Mouse (Mus musculus): ENCODE measurements around the gene Klrb1c. TPM values are rescaled to one million over a fixed set of nuclear protein-coding genes. Genes with fewer than 3 reads are reported as not detected.
A peak's percentile ranks its signal among the peaks of the same experiment; 100 is the strongest.
"Not testable (repeated sequence)": the region's sequence is repeated elsewhere in the genome, so short reads cannot be mapped to it uniquely, and the experiment has no call there.

Klrb1c gene
- polyA plus RNA-seq, 1 experiment from 2014 or later = 1.1 TPM

DNA sequence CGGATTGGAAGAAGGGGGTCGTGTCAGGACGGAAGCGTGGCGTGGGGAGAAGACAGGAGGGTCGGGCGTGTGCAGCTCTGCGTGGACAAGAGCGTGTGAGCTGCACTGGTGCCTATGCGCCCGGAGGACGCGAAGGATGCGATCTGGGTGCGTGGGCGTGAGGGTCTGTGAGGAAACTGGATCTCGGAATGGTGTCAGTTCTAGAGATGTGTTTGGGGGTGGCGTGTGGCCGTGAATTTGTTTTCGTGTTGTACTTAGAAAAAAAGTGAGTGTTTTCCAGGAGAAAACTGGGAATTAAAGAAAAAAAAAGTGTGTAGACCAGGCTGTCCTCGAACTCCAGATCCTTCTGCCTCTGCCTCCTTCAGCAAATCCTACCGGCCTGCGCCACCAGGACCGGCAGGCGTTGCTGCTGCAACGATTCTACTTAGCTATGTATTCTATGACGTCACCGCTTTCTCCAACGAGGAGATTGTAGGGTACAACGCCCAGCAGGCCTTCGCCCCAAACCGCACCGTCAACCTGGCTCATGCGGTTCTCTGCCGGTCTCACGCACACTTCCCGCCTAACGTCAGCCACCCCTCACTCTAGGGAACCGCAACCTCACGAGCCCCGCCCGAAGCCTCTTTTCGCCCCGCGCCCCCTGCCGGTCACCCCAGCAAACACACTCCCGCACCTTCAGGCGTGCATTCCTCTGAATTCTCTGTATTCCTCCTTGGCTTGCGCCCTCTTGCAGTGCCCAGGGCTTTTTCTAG is 10.3 kb upstream of the Klrb1c start:
- ATAC-seq (peak; percentile 73), DNase-seq (peak; percentile 94)
- not testable (repeated sequence) for H3K27me3 ChIP-seq (ENCODE audit: insufficient read depth, low read length); H3K36me3 ChIP-seq (replicated peaks; ENCODE audit: insufficient read depth, low read length); H3K9me3 ChIP-seq (ENCODE audit: low read length)
- peaks cover 15% of the 10 kb centered on the region for H3K4me1 ChIP-seq (ENCODE audit: insufficient read depth)
- under 1% methylated on average over 49 of the region's 49 CpGs for WGBS (ENCODE audit: insufficient replicate concordance)
- peak; percentile 90 for TF ChIP-seq CTCF (IDR thresholded peaks at IDR 0.05; ENCODE audit: low read depth)
- H3K27ac ChIP-seq (ENCODE audit: low read depth) = peak overlapping the region; percentile 92
- peak overlapping the region; percentile 74 for H3K4me2 ChIP-seq (ENCODE audit: low read depth, low read length)
- peak overlapping the region; percentile 74 for H3K9ac ChIP-seq (replicated peaks)
- peak overlapping the region; percentile 67 for H3K4me3 ChIP-seq (ENCODE audit: low read depth, low read length)

DNA sequence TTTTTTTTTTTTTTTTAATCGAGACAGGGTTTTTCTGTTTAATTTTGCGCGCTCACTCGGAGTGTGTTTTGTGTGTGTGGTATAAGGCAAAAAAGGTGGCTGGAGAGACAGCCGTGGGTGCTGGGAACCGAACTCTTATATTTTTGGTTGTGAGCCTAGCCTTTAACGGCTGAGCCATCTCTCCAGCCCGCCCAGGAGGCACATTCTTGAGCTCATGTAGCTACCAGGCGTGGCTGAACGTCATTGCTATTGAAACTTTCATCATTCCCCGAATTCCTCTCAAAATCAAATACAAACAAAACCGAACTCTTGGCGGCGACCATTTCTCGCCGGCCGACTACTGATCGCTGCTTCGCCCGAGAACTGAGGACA is 9.7 kb upstream of the Klrb1c start:
- ATAC-seq = peak; percentile 48
- Histone ChIP-seq H3K4me2 (ENCODE audit: low read depth, low read length) (peak overlapping the region; percentile 74), H3K4me1 (ENCODE audit: insufficient read depth) (peaks cover 17% of the 10 kb centered on the region), H3K27ac (ENCODE audit: low read depth) (peak overlapping the region; percentile 92), H3K4me3 (ENCODE audit: low read depth, low read length) (peak overlapping the region; percentile 67), H3K9ac (replicated peaks) (peak overlapping the region; percentile 74)
- H3K9me3 ChIP-seq (ENCODE audit: low read length); H3K36me3 ChIP-seq (replicated peaks; ENCODE audit: insufficient read depth, low read length); H3K27me3 ChIP-seq (ENCODE audit: insufficient read depth, low read length): not testable (repeated sequence)
- peak; percentile 86 for DNase-seq
- WGBS (ENCODE audit: insufficient replicate concordance) = under 1% methylated on average over 20 of the region's 20 CpGs

DNA sequence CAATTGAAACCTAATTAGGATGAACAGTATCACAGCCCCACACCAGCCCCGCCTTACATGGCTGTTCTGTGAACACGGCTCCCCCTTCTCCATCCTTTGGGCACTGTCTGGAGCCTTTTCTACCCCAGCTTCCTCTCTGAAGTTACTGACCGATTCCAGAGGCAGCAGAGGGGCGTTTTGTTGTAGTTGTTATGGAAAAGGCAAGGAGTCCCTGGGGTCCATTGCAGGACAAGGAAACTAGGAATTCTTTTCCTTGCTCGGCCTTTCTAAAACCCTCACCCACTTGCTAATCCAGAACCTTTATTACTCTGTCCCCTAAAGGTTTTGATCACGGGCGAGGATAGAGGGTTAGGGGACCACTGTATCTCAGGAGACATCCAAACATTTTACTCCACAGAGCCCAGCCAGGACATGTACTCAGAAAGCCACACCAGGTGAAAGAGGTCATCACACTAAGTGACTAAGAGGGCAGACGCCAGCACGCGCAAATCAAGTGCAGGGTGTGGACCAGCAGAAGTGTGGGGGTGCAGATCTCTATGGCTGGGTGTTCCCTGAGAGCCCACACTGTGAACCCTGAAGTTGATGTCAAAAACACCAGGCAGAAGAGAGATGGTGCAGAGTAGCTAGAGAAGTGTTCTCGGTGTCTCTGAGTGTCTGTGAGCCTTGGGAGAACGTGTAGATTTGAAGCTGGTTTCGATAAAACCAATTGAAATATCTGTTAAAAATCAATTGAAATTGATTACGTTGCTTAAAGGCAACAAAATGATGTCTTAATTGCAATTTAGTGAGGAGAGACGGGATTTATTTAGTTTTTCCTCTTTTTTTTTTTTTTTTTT is 9.1 kb upstream of the Klrb1c start:
- DNase-seq = peak; percentile 34
- Histone ChIP-seq H3K9me3 (ENCODE audit: low read length) (no peaks in the 10 kb centered on the region), H3K4me1 (ENCODE audit: insufficient read depth) (peaks cover 19% of the 10 kb centered on the region), H3K27ac (ENCODE audit: low read depth) (0 out of 2 replicates have a peak overlapping the region, but pooled peaks have one; percentile 39), H3K27me3 (ENCODE audit: insufficient read depth, low read length) (no peaks in the 10 kb centered on the region), H3K4me3 (ENCODE audit: low read depth, low read length) (peak overlapping the region; percentile 67), H3K36me3 (replicated peaks; ENCODE audit: insufficient read depth, low read length) (no peaks in the 10 kb centered on the region), H3K4me2 (ENCODE audit: low read depth, low read length) (peak overlapping the region; percentile 74), H3K9ac (replicated peaks) (no peak overlapping the region)
- 27% methylated on average over 15 of the region's 15 CpGs for WGBS (ENCODE audit: insufficient replicate concordance)
- no peak for ATAC-seq
- TF ChIP-seq EP300 (IDR thresholded peaks at IDR 0.05; ENCODE audit: low read depth) (no peak), CTCF (IDR thresholded peaks at IDR 0.05; ENCODE audit: low read depth) (no peak)

DNA sequence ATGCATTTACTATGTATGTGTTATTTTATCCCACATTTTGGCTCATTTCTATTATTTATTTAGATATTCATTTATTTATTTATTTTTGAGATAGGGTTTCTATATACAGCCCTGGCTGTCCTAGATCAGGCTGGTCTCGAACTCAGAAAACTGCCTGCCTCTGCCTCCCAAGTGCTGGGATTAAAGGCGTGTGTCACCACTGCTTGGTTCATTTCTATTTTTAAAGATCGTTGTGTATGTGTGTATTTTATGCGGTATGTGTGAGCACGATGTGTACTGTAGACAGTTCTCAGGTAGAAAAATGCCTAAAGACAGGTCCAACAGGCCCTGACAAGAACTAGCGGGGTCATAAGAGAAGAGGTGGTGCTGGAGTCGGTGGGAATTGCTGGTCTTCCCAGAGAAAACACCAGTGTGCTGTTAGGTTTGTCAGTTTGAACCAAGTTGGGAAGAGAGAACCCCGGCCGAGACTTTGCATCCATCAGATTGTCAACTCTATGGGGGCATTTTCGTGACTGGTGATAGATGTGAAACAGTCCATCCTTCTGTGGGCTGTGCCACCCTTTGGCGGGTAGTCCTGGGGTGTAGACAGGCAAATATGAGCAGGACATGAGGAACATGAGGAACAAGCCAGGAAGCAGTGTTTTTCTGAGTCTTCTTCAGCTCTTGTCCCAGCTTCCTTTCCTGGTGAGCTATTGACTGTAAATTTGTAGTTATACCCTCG is 8.3 kb upstream of the Klrb1c start:
- H3K9ac ChIP-seq (replicated peaks) = no peak overlapping the region
- H3K9me3 ChIP-seq (ENCODE audit: low read length) = no peaks in the 10 kb centered on the region
- no peak for ATAC-seq
- no peaks in the 10 kb centered on the region for H3K27me3 ChIP-seq (ENCODE audit: insufficient read depth, low read length)
- peak overlapping the region; percentile 74; the same call in 1 of the 2 replicates for H3K4me2 ChIP-seq (ENCODE audit: low read depth, low read length)
- peaks cover 15% of the 10 kb centered on the region for H3K4me1 ChIP-seq (ENCODE audit: insufficient read depth)
- H3K27ac ChIP-seq (ENCODE audit: low read depth) = no peak overlapping the region
- 63% methylated on average over 12 of the region's 12 CpGs for WGBS (ENCODE audit: insufficient replicate concordance)
- no peak overlapping the region for H3K4me3 ChIP-seq (ENCODE audit: low read depth, low read length)
- no peak for TF ChIP-seq EP300 (IDR thresholded peaks at IDR 0.05; ENCODE audit: low read depth)
- no peak for TF ChIP-seq CTCF (IDR thresholded peaks at IDR 0.05; ENCODE audit: low read depth)
- DNase-seq = no peak
- H3K36me3 ChIP-seq (replicated peaks; ENCODE audit: insufficient read depth, low read length) = no peaks in the 10 kb centered on the region

DNA sequence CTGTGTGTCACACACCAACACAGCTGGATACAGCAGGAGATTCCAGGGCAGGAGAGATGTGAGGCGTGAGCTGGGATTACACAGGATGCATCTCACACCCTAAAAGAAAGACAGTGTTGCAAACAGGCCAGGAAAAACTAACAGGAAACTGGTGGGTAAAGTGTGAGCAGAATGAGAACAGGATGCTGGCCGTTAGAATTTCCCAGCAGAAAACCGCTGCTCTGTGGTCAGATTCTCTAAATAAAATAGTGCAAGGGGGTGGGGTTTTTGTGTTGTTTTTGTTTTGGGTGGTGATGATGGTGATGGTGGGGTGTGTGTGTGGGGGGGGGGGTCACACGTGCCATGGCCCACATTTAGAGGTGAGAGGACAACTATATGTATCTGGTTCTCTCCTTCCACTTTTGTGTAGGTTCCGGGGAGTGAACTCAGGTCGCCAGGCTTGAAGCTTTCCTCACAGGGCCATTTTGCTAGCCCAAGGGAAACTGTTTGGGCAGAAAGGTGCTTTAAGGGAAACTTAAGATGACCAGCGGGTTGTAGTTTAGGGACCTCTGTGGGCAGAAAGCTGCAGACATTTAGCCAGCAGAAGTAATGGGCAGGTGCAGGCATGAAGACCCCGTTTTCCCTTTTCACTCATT is 7.4 kb upstream of the Klrb1c start:
- no peak overlapping the region for H3K4me3 ChIP-seq (ENCODE audit: low read depth, low read length)
- H3K4me1 ChIP-seq (ENCODE audit: insufficient read depth) = peaks cover 15% of the 10 kb centered on the region
- 38% methylated on average over 8 of the region's 8 CpGs for WGBS (ENCODE audit: insufficient replicate concordance)
- peak overlapping the region; percentile 34; the same call in 1 of the 2 replicates for H3K27ac ChIP-seq (ENCODE audit: low read depth)
- no peak overlapping the region for H3K4me2 ChIP-seq (ENCODE audit: low read depth, low read length)
- ATAC-seq (no peak), DNase-seq (no peak)
- no peaks in the 10 kb centered on the region for H3K9me3 ChIP-seq (ENCODE audit: low read length)
- H3K27me3 ChIP-seq (ENCODE audit: insufficient read depth, low read length) = no peaks in the 10 kb centered on the region
- H3K9ac ChIP-seq (replicated peaks) = no peak overlapping the region
- TF ChIP-seq EP300 (IDR thresholded peaks at IDR 0.05; ENCODE audit: low read depth) (peak; percentile 36; the same call in 1 of the 2 replicates), CTCF (IDR thresholded peaks at IDR 0.05; ENCODE audit: low read depth) (no peak)
- no peaks in the 10 kb centered on the region for H3K36me3 ChIP-seq (replicated peaks; ENCODE audit: insufficient read depth, low read length)
